Mouse (Mus musculus) megakaryocyte, embryonic 14.5 days (primary cell): ENCODE results near the gene Soat2.

Experiments used
- FLI1 ChIP-seq: IDR thresholded peaks from 2 replicates; pipeline ENCODE4 v1.6.1; 2012; ENCODE audit warnings: low read length, inconsistent platforms, mixed read lengths
- GATA1 ChIP-seq: IDR thresholded peaks from 3 replicates; pipeline ENCODE4 v1.6.1; 2012; ENCODE audit warnings: mixed read lengths, low read length, inconsistent platforms, borderline replicate concordance

GRCm38 (mm10) chr15:102188096-102188495 is 37.8 kb downstream of the Soat2 start:
- TF ChIP-seq GATA1 (no peak), FLI1 (no peak)
